Mouse (Mus musculus): ENCODE results near the gene Sorcs2.

Gene Sorcs2

DNA sequence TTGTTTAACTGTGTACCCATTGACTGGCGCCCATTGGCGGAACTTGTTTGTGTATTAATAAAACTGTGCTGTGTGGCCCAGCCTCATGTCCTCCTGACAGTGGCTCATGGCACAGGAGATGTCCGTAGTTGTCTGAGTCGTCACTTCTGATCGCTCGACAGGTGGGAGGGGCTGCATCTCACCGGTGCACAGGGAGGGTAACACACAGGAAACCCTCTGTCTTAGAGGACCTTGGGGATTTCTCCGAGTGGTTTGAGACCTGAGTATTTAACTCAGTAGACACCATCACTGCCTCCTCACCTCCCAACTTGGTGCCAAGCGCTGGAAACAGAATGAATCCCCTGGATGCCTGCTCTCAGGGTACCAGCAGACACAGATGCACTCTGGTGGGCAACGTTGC is 394.1 kb downstream of the Sorcs2 start:
- DNase-seq (ENCODE audit: low spot score) = peak; percentile 34

DNA sequence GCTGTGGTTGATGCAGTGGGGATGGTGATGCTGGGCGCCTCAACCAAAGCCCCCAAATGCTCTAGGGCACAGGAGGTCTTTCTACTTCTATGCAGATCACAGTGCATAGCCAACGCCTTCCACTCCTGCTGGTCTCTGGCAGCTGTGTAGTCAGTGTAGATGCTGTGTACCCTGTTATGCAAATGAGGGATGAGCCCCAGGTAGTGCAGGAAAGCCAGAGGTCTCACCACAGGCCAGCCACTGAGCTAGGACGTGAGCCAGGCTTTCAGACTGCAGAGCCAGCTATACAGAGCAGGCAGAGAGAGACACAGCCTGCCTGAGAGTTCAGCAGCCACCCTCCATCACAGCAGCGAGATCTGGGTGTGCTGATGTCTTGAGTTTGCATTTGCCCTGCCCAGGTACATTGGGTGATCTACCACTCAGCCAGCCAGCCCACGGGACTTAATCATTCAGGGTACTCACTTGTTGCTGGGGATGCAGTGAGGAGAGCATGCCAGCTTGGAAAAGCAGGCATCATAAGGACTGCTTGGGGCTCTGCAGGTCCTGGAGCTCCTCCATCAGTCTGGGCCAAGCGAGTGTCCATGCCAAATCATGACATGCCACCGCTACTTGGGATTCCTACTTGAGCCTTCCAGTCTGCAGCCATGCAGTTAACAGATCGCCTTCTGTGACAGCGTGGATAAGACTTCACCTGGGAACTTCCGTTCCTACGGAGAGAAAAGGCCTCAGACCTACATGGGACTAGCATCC is 407.8 kb downstream of the Sorcs2 start:
- no peak for DNase-seq (ENCODE audit: low spot score)

DNA sequence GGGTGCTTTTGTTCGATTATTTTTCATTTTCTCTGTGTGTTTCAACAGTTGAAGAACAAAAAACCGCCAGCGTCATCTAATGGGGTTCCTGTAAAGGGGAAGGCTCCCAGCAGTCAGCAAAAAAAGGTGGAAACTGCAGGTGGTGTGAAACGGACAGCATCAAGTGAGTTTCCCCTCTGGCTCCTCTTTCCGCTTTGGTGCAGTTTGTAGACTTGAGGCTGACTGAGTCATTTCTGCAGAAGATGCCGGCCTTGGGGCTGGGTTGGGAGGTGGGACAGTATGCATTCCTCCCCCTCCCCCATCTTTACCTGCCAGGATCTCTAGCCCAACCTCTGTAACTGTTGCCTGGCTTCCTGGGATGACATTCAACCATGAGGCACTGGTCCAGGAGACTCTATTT is 408.4 kb downstream of the Sorcs2 start:
- DNase-seq (ENCODE audit: low spot score) = no peak

DNA sequence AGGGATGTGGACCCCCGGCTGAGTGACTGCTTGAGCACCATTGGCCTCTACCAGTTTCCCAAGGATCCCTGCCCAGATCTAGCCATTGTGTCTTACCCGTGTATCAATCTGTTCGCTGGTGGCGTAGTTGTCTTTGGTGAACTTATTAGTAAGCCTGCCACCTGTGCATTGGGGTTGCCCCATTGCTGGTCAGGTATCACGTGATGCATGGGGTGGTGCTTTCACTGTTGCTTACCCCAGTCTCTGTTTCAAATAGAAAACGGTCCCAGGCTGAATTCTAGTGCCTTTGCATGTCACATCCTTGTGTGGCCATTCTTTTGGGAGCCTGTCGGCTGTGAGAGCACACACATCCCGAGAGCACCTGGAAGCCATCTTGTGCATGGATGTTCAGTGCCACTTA is 409.9 kb downstream of the Sorcs2 start:
- DNase-seq (ENCODE audit: low spot score) = no peak

DNA sequence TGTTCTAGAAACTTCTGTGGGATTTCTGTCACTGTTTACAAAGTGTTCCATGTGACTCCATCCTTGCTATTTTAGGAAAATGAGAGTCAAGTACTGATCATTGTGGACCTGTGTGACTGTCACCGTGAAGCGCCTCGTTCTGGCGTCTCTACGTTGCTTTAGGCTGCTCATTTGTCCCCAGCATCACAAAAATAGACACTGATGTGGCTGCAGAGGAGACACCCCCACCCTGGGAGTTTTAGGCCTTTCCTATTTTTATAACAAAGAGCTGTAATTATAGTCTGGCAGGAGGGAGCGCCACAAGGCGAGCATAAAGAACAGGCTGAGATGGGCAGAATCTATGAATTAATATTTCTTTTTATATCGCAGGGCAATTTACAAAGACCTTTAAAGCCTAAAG is 412.3 kb downstream of the Sorcs2 start:
- no peak for DNase-seq (ENCODE audit: low spot score)

DNA sequence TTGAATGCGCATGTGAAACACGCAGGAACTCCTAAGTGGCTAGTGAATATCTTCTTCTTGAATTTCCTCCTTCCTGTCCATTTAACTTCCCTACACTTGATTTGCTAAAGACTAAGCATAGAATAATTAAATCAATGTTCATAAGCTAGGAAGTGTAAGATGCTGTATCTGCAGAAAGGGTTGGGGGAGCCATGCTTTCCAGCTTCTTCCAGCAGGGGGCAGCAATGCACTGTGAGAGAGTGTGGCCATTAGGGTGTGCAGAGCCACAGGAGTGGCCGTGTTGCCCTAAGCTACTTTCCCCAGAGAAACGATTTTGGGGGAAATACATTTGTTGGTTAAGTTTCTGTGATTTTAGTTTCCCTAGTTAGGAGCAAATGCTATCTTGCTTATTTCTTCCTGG is 416.0 kb downstream of the Sorcs2 start:
- DNase-seq (ENCODE audit: low spot score) = peak; percentile 67

GRCm38 (mm10) chr5:35981341-35981740 is 416.6 kb downstream of the Sorcs2 start:
- DNase-seq (ENCODE audit: low spot score) = no peak

GRCm38 (mm10) chr5:35980542-35980941 is 417.4 kb downstream of the Sorcs2 start:
- no peak for DNase-seq (ENCODE audit: low spot score)

DNA sequence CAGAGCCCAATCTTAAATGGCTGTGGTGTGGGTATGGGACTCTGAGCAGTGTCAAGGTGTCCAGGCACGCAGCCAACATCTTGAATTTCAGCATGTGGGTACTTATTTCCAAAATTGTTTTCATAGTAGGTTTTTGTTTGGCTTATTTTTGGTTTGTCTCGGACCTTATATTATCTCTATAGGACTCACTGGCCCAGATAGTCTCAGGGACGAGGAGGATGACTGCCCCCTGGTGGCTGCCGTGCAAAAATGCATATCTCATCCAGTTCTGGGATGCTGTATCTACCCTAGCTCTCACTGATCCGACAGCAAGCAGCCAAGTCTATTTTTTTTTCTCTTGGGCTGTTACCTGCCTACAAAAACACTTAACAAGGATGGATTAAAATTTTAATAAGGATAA is 422.3 kb downstream of the Sorcs2 start:
- DNase-seq (ENCODE audit: low spot score) = peak; percentile 57

GRCm38 (mm10) chr5:35974265-35974664 is 423.7 kb downstream of the Sorcs2 start:
- DNase-seq (ENCODE audit: low spot score) = no peak

GRCm38 (mm10) chr5:35973800-35974199 is 424.1 kb downstream of the Sorcs2 start:
- DNase-seq (ENCODE audit: low spot score) = peak; percentile 51

GRCm38 (mm10) chr5:35972739-35973138 is 425.2 kb downstream of the Sorcs2 start:
- no peak for DNase-seq (ENCODE audit: low spot score)

GRCm38 (mm10) chr5:35971841-35972578 is 425.9 kb downstream of the Sorcs2 start:
- DNase-seq (ENCODE audit: low spot score) = peak; percentile 50

GRCm38 (mm10) chr5:35970380-35971105 is 427.4 kb downstream of the Sorcs2 start:
- DNase-seq (ENCODE audit: low spot score) = no peak

GRCm38 (mm10) chr5:35969857-35970256 is 428.1 kb downstream of the Sorcs2 start:
- no peak for DNase-seq (ENCODE audit: low spot score)

Measured in T-cell, adult 2 months (primary cell).